Mouse (Mus musculus) lung, adult 2 months (tissue): Measurements from ENCODE around the gene Zfp536.

ENCODE experiments used
- CTCF ChIP-seq: fragments of 200-500 bp; IDR thresholded peaks from 2 replicates; pipeline ENCODE4 v1.5.1; 2011; ENCODE audit warnings: mild to moderate bottlenecking, low read length, control low read depth; ENCODE audit not compliant: insufficient read depth
- POLR2A ChIP-seq: fragments of 200-500 bp; IDR thresholded peaks from 2 replicates; pipeline ENCODE4 v1.6.1; 2011; ENCODE audit warnings: low read depth, mild to moderate bottlenecking, control low read depth, low read length, borderline replicate concordance; ENCODE audit errors: extremely low read depth

DNA sequence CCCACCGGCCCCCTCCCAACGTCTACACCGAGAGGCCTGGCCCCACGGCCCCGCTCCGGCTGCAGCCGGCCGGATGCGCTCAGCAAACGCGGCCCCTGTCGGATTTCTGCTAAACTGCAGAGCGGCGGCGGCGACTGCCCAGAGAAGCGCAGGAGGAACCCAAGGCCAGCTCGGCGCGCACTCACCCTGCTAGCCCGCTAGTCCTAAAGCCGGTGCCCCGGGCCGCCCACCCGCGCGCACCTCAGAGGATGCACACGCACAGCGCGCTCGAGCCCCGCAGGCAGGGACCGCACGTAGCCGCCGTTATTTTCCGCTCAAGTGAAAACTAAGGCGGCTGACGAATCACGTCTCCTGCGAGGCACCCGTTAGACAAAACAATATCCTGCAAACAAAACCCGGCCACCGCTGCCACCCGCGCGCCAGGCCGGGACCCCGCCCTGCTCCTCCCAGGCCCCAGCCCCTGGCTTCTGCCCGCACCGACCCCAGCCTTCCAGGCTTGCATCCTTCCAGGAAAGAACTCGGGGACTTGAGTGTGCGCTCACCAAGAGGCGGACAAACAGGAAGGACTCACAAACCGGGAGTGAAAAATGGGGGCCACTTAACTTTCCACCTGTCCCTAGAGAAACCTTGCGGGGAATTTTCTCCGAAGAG, 2.9 kb downstream of the Zfp536 start:
- TF ChIP-seq CTCF (no peak), POLR2A (no peak)
